1 mouse cellular context compared by ENCODE assay signal in the genomic region with DNA sequence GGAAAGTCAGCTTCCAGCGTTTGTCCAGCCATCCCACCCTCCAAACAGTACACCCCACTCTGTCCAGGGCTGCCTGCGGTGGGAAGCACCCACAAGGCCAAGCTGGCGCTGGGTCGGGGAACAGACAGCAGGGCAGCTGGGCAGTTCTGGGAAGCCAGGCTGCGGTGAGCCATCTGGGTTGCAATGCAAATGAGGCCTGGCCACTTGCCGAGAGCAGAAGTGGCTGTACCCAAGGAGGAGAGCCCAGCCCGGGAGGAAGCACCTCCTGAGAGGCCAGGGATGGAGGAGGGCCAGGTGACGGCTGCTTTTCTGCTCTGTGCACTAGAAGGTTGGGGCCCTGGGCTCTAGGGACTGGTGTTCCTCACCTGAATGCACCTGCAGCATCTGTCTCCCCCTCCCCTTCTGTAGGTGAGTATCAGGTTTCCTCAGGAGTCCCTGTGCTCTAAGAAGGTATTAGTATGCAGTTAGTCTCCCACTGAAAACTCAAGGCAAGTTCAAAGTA.
A peak's percentile ranks its signal among the peaks of the same experiment; 100 is the strongest.
TF ChIP-seq lines count a peak whose summit lies in the region.

No protein-coding gene starts in this region.

TF ChIP-seq in CH12.LX, 34 proteins besides CTCF, POLR2A, EP300 and RAD21 (continued from another document):
- TF ChIP-seq MXI1 (IDR thresholded peaks at IDR 0.05; ENCODE audit: low read depth, low read length), result peak; percentile 67; the same call in 1 of the 2 replicates
- TF ChIP-seq ZC3H11A (IDR thresholded peaks at IDR 0.05; ENCODE audit: low read depth, low read length), result no peak
- TF ChIP-seq TBP (conservative IDR thresholded peaks at IDR 0.05; ENCODE audit: low read depth, low read length), result no peak
- TF ChIP-seq ZMIZ1 (IDR thresholded peaks at IDR 0.05; ENCODE audit: low read depth, low read length), result peak; percentile 50; the same call in 1 of the 2 replicates
- 0 out of 2 replicates have a peak, but pooled peaks have one; percentile 42 for TF ChIP-seq NRF1 (IDR thresholded peaks at IDR 0.05; ENCODE audit: low read depth, low read length)
